Mouse (Mus musculus): ENCODE results near the gene Cpe.

Cpe gene

DNA sequence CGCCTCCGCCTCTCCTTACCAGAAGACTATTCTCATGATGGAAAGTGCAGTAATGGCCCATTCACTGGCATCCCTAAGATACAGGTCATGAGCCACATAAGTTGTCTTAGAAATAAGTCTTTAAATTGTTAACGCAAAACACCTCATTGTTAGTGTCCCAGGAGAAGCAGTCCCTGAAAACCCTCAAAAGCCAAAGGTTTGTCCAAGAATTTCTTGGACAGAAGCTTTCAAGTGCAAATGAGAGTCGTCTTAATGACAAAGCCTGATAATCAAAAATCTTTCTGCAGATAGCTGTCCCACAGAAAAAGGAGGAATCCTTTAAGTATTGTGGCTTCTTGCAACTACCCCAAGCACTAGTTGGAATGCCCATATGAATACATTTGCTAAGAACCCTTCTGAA is 60.7 kb downstream of the Cpe start:
- no peak for DNase-seq (ENCODE audit: low spot score in 2 of 2)

DNA sequence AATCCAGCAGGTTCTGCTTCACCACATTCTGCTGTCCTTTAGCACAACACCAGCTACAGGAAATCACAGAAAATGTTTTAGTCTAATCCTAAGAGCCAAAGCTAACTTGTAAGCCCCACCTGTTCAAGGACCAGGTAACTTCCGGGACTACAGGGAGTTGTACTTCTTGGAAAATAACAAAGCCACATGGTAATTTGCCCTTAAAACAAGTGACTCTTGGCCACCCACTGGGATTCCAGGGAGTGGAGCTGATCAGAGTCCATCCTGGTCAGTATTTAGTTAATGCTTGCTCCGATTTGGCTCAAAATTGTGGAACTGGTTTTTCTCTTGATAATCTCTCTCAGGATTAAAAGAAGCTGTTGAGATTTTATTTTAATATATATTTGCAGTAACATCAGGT is 61.1 kb downstream of the Cpe start:
- DNase-seq (ENCODE audit: low spot score in 2 of 2), result no peak

DNA sequence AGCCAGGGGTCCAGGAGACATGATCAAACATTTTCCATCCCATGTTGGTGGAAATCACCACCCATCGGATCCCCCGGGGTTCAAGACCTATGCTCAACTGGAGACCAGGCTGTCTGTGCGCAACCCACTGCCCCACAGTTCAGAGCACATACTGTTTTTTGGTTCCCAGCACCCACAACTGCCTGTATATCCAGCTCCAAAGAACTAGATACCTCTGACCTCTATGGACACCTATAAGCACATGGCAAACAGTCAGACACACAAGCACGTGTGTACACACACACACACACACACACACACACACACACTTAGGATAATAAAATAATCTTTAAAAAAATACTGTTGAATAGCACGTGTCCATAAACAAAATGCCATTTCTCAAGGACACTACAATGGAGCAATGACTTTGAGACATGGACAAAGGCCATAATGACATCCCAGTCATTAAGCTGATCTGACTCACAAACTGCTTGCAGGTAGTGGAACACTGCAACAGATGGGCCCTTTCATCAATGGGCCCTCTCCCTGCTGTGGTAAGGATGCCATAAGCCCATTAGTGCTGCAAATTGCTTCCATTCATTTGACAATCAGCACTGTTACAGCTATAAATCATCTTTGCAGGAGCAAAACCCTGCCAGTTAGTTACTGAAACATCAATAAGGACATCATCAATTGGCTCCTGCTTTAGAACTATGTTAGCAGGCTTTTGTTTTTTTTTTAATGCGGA is 63.7 kb downstream of the Cpe start:
- DNase-seq (ENCODE audit: low spot score in 2 of 2), result no peak

DNA sequence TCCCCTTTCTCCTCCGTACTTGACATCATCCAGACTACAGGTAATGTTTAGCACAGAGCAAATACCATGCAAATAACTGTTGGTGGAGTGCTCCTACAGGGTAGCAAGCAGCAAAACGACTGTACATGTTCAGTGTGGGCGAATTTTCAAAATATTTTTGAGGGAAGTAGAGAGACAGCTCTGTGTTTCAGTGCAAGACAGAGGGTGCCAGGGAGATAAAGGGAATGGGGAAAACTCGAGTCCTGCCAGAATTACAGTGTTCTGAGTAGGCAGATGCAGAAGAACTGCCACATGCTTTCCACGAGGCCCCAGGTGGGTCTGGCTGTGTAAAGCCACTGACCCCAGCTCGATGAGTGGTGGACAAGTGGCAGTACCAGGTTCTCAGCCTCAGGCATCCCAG is 64.8 kb downstream of the Cpe start:
- no peak for DNase-seq (ENCODE audit: low spot score in 2 of 2)

- DNase-seq (ENCODE audit: low spot score in 2 of 2), result peak; percentile 50 to 68
Observed at GRCm38 (mm10) chr8:64624603-64625037, 68.2 kb downstream of the Cpe start.

GRCm38 (mm10) chr8:64620365-64621150 is 72.3 kb downstream of the Cpe start:
- no peak for DNase-seq (ENCODE audit: low spot score in 2 of 2)

DNA sequence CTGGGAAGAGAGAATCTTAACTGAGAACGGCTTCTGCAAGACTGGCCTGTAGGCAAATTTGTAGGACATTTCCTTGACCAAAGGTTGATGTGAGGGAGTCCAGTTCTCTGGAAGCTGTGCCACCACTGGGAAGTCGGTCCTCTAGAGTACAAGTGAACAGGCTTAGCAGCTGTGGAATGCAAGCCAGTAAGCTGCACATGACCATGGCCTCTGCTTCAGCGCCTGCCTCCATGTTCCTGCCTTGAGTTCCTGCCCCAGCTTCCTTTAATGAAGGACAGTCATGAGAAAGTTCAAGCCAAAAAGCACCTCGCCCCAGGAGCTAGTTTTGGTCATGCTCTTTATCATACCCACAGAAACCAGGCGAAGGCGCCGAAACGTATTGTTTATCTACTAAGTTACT is 73.2 kb downstream of the Cpe start:
- no peak for DNase-seq (ENCODE audit: low spot score in 2 of 2)

DNA sequence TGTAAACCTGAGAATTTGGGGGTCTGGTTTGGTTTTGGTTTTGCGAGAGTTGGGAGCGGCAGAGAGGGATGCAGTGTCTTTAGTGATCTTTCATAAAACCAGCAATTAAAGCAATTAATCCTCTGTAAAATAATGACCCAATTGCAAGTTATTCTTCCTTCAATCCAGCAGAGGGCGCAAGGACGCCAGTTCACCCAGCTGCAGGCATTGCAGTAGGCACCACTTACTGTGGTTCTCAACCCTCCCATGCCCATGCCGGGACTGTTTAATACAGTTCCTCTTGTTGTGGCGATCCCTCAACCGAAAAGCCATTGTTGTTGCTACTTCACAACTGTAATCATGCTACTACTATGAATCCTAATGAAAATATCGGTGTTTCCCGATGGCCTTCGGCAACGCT is 74.2 kb downstream of the Cpe start:
- DNase-seq (ENCODE audit: low spot score in 2 of 2), result no peak

GRCm38 (mm10) chr8:64616566-64616965 is 76.3 kb downstream of the Cpe start:
- no peak for DNase-seq (ENCODE audit: low spot score in 2 of 2)

- no peak for DNase-seq (ENCODE audit: low spot score in 2 of 2)
Observed at GRCm38 (mm10) chr8:64615459-64615858, 77.4 kb downstream of the Cpe start.

- no peak for DNase-seq (ENCODE audit: low spot score in 2 of 2)
Observed at GRCm38 (mm10) chr8:64613663-64614062, 79.2 kb downstream of the Cpe start.

DNA sequence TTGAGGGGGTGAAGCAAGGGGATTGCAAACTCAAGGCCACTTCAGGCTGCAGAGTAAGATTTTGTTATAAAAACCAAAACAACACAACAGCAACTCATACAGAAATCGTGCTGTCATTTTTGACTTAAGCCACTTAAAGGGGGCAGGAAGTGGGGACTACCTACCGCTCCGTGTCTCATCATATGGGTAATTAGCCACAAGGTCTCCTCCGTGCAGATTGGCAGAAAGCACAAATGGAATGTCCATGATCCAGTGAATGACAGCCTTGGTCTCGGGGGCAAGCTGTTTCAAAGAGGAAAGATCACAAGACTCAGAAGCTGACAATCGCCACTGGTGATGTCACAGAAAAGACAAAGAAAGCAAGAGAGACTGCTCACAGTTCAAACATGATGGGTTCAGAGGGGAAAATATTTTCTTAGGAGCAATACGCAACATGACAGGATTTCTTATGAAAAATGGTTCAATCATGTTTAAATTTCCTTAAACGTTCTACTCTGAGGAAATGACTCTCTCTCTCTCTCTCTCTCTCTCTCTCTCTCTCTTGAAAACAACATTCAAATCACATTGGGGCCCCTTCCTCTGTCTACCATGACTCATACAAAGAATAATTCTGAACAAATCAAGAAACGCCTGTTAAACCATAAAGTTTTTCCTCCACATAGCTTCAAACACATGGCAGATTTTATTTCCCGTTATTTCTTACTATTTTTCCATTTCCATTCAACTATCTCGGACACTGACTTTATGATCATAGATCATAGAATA is 81.5 kb downstream of the Cpe start:
- DNase-seq (ENCODE audit: low spot score in 2 of 2), result no peak

GRCm38 (mm10) chr8:64608931-64609330 is 83.9 kb downstream of the Cpe start:
- DNase-seq (ENCODE audit: low spot score in 2 of 2), result no peak

DNA sequence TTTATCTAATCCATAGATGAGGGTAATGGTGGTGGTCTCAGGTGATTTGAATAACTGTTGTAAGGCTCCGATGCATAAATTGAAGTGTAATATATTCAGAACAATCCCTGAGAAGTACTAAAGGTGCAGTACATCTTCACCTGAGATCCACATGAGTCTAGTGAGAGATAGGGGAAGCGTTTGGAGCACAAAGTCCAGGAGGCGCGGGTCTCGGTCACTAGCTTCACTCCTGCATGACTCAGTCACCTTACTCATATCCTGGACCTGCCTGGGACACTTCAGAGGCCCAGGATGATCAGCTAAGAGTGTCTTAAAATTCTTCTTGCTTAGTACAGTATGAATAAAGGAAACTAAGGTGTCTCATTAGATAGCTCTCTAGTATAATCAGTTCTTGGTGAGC is 86.8 kb downstream of the Cpe start:
- DNase-seq (ENCODE audit: low spot score in 2 of 2), result no peak

GRCm38 (mm10) chr8:64598206-64598605 is 94.6 kb downstream of the Cpe start:
- no peak for DNase-seq (ENCODE audit: low spot score in 2 of 2)

GRCm38 (mm10) chr8:64597042-64597970 is 95.5 kb downstream of the Cpe start:
- DNase-seq (ENCODE audit: low spot score in 2 of 2), result peak; percentile 39 to 44

GRCm38 (mm10) chr8:64596396-64596795 is 96.5 kb downstream of the Cpe start:
- no peak for DNase-seq (ENCODE audit: low spot score in 2 of 2)

- DNase-seq (ENCODE audit: low spot score in 2 of 2), result no peak
Observed at GRCm38 (mm10) chr8:64590456-64590855, 102.4 kb downstream of the Cpe start.

DNA sequence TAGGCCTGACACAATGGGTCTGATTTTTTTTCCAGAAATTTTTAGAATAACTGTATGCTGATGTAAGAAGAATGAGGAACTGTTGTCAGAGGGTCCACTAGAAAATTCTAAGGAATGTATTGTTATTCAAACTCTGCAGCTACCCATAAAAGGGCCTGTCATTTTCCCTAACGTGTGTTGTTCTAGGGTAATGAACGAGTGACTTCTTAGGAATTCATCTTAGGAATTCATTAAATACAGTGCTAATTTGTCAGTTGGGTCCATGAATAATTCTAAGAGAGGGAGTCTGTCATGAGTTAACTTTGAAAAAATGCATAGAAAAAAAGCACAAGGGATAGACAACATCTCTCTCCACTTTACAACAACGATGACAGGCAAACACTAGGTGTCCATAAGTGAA is 110.0 kb downstream of the Cpe start:
- DNase-seq (ENCODE audit: low spot score in 2 of 2), result no peak

DNA sequence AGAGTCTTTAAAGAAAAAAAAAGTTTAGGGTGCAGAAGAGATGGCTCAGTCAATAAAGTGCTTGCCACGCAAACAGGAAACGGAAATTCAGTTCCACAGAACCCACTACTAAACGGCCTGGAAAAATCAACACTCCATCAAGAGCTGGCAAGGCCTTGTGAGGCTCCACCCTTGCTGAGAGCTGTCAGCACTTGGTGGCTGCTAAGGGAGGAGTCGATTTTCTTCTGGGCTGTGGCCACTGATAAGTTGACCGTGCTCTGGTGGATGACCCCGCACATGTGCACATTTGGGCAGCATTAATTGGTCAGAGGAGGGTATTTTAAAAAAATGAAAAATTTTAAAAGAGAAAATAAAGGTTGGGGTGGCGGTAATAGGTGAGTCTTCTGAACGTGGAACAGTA is 114.6 kb downstream of the Cpe start:
- DNase-seq (ENCODE audit: low spot score in 2 of 2), result no peak

DNA sequence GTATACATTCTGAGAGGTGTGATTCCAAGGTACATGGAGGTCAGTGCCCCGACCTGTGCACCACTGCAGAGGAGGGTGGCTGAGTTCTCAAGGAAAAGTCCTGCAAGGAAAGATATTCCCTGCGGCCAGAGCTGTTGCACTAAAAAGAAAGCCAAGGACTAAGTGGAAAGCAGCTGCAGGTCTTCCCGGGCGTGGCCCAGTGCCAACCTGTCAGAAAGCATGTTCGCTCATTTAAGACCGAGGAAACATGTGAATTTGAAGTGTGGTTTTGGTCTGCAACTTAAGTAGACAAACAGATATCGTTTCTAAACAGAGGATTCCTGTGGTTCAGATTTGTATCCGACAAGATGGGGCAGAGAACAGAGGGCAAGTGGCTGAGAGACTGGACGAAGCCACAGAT is 117.9 kb downstream of the Cpe start:
- DNase-seq (ENCODE audit: low spot score in 2 of 2), result no peak

Measured in right cerebral cortex, postnatal 36 days (tissue).